Mouse (Mus musculus) embryonic facial prominence, embryonic 12.5 days (tissue): Measurements from ENCODE around the gene Ccdc89. TPM values are rescaled to one million over a fixed set of nuclear protein-coding genes. Genes with fewer than 3 reads are reported as not detected.

Experiments
- ATAC-seq: fragments of 200-750 bp; cut with Nextera tagmentation; 2 replicates; pipeline ENCODE4 v1.8.0; 2017; ENCODE audit not compliant: insufficient number of reproducible peaks, insufficient read depth, low FRiP score, low TSS enrichment
- H3K27ac ChIP-seq: fragments of 300-500 bp; sonication (generic); 2 replicates; pipeline ENCODE4 v1.5.1; 2016; ENCODE audit warnings: mild to moderate bottlenecking
- H3K27me3 ChIP-seq: fragments of 300-500 bp; sonication (generic); 2 replicates; pipeline ENCODE4 v1.6.1; 2016; ENCODE audit warnings: mild to moderate bottlenecking, moderate library complexity
- H3K36me3 ChIP-seq: fragments of 300-500 bp; sonication (generic); 2 replicates; pipeline ENCODE4 v1.6.1; 2016; ENCODE audit warnings: mild to moderate bottlenecking
- H3K4me1 ChIP-seq: fragments of 300-500 bp; sonication (generic); 2 replicates; pipeline ENCODE4 v1.6.1; 2016
- H3K4me2 ChIP-seq: fragments of 300-500 bp; sonication (generic); replicated peaks from 2 replicates; pipeline ENCODE4 v1.6.1; 2016; ENCODE audit warnings: mild to moderate bottlenecking, moderate library complexity
- H3K4me3 ChIP-seq: fragments of 300-500 bp; sonication (generic); 2 replicates; pipeline ENCODE4 v1.5.1; 2016; ENCODE audit warnings: mild to moderate bottlenecking
- H3K9ac ChIP-seq: fragments of 300-500 bp; sonication (generic); 2 replicates; pipeline ENCODE4 v1.6.1; 2016; ENCODE audit warnings: mild to moderate bottlenecking, moderate library complexity
- H3K9me3 ChIP-seq: fragments of 300-500 bp; sonication (generic); 2 replicates; pipeline ENCODE4 v1.6.1; 2016; ENCODE audit warnings: mild to moderate bottlenecking, moderate library complexity
- WGBS: fragments of 180-500 bp; shearing (Covaris S2); methylation state at CpG from one replicate; pipeline ENCODE4 v1.1.7; 2016; 5-methylcytosine and 5-hydroxymethylcytosine counted together
- polyA plus RNA-seq: library from polyadenylated mRNA; unstranded; fragments of >200 nt; fragmentation: Nextera tagmentation; extraction: Ambion mirVana; gene quantifications from 2 replicates; pipeline ENCODE4 v1.2.1, GENCODE M21; 2016

Ccdc89 gene
- polyA plus RNA-seq: 2.2 and 2.7 TPM in 2 replicates

- 20% methylated on average over 29 of the region's 29 CpGs for WGBS
- no peaks in the 10 kb centered on the region for H3K36me3 ChIP-seq
- peak within 1 kb of the TSS; percentile 43; the same call in 1 of the 2 replicates for H3K9ac ChIP-seq
- no peaks in the 10 kb centered on the region for H3K27me3 ChIP-seq
- H3K9me3 ChIP-seq: no peaks in the 10 kb centered on the region
- peak; percentile 100 for ATAC-seq
- H3K4me1 ChIP-seq: 0 out of 2 replicates have a peak, but pooled peaks cover 4% of the 10 kb centered on the region
- H3K4me2 ChIP-seq: peak within 1 kb of the TSS; percentile 62
- H3K4me3 ChIP-seq: peak within 1 kb of the TSS; percentile 34
- H3K27ac ChIP-seq: no peak within 1 kb of the TSS
These were observed at the start of gene Ccdc89 for GRCm38 (mm10) chr7:90426020-90427001. Ccdc89 (plus strand) TSS chr7:90426577.

- no peak overlapping the region for H3K9ac ChIP-seq
- H3K4me2 ChIP-seq: no peak overlapping the region
- no peaks in the 10 kb centered on the region for H3K27me3 ChIP-seq
- no peaks in the 10 kb centered on the region for H3K9me3 ChIP-seq
- peaks cover 4% of the 10 kb centered on the region; the same call in 1 of the 2 replicates for H3K4me1 ChIP-seq
- H3K36me3 ChIP-seq: no peaks in the 10 kb centered on the region
- no peak for ATAC-seq
- H3K27ac ChIP-seq: no peak overlapping the region
- 84% methylated on average over 2 of the region's 2 CpGs for WGBS
- no peak overlapping the region for H3K4me3 ChIP-seq
These were observed 42.0 kb upstream of the Ccdc89 start for GRCm38 (mm10) chr7:90384411-90384810.

GRCm38 (mm10) chr7:90386885-90387459, 39.4 kb upstream of the Ccdc89 start:
- Histone ChIP-seq H3K27me3 (no peaks in the 10 kb centered on the region), H3K4me3 (no peak overlapping the region), H3K27ac (no peak overlapping the region), H3K4me1 (peaks cover 4% of the 10 kb centered on the region; the same call in 1 of the 2 replicates), H3K4me2 (peak overlapping the region; percentile 23), H3K36me3 (no peaks in the 10 kb centered on the region), H3K9me3 (no peaks in the 10 kb centered on the region), H3K9ac (no peak overlapping the region)
- WGBS: 2% methylated on average over 8 of the region's 8 CpGs
- 0 out of 2 replicates have a peak, but pooled peaks have one; percentile 22 for ATAC-seq

- Histone ChIP-seq H3K9ac (no peak overlapping the region), H3K27me3 (no peaks in the 10 kb centered on the region), H3K4me2 (no peak overlapping the region), H3K4me3 (no peak overlapping the region), H3K27ac (no peak overlapping the region), H3K9me3 (no peaks in the 10 kb centered on the region), H3K4me1 (peaks cover 4% of the 10 kb centered on the region; the same call in 1 of the 2 replicates), H3K36me3 (no peaks in the 10 kb centered on the region)
- no peak for ATAC-seq
- WGBS: 35% methylated on average over 3 of the region's 3 CpGs
These were observed 36.6 kb upstream of the Ccdc89 start for GRCm38 (mm10) chr7:90389765-90390164.

GRCm38 (mm10) chr7:90395073-90395472, 31.3 kb upstream of the Ccdc89 start:
- 49% methylated on average over 4 of the region's 4 CpGs for WGBS
- Histone ChIP-seq H3K4me2 (no peak overlapping the region), H3K27ac (no peak overlapping the region), H3K27me3 (no peaks in the 10 kb centered on the region), H3K4me3 (no peak overlapping the region), H3K9ac (no peak overlapping the region), H3K36me3 (no peaks in the 10 kb centered on the region), H3K4me1 (no peaks in the 10 kb centered on the region), H3K9me3 (no peaks in the 10 kb centered on the region)
- no peak for ATAC-seq

- no peak for ATAC-seq
- H3K4me2 ChIP-seq: no peak overlapping the region
- H3K27me3 ChIP-seq: no peaks in the 10 kb centered on the region
- WGBS: 75% methylated on average over 5 of the region's 5 CpGs
- H3K9me3 ChIP-seq: no peaks in the 10 kb centered on the region
- no peaks in the 10 kb centered on the region for H3K36me3 ChIP-seq
- H3K9ac ChIP-seq: no peak overlapping the region
- no peak overlapping the region for H3K27ac ChIP-seq
- H3K4me1 ChIP-seq: no peaks in the 10 kb centered on the region
- H3K4me3 ChIP-seq: no peak overlapping the region
These were observed 30.4 kb upstream of the Ccdc89 start for GRCm38 (mm10) chr7:90395928-90396327.

GRCm38 (mm10) chr7:90409934-90410333, 16.4 kb upstream of the Ccdc89 start:
- H3K4me1 ChIP-seq: no peaks in the 10 kb centered on the region
- WGBS: 47% methylated on average over 3 of the region's 3 CpGs
- no peak overlapping the region for H3K4me3 ChIP-seq
- no peak overlapping the region for H3K4me2 ChIP-seq
- no peak overlapping the region for H3K27ac ChIP-seq
- H3K9ac ChIP-seq: no peak overlapping the region
- no peaks in the 10 kb centered on the region for H3K27me3 ChIP-seq
- H3K9me3 ChIP-seq: no peaks in the 10 kb centered on the region
- no peak for ATAC-seq
- no peaks in the 10 kb centered on the region for H3K36me3 ChIP-seq

GRCm38 (mm10) chr7:90427006-90427405, 629 bp downstream of the Ccdc89 start:
- H3K4me2 ChIP-seq: peak overlapping the region; percentile 62
- no peaks in the 10 kb centered on the region for H3K27me3 ChIP-seq
- H3K4me1 ChIP-seq: 0 out of 2 replicates have a peak, but pooled peaks cover 4% of the 10 kb centered on the region
- no peak for ATAC-seq
- WGBS: 63% methylated on average over 9 of the region's 9 CpGs
- H3K9ac ChIP-seq: peak overlapping the region; percentile 43; the same call in 1 of the 2 replicates
- no peaks in the 10 kb centered on the region for H3K9me3 ChIP-seq
- H3K4me3 ChIP-seq: peak overlapping the region; percentile 34; the same call in 1 of the 2 replicates
- no peak overlapping the region for H3K27ac ChIP-seq
- H3K36me3 ChIP-seq: no peaks in the 10 kb centered on the region

GRCm38 (mm10) chr7:90432221-90432620, 5.8 kb downstream of the Ccdc89 start:
- H3K4me1 ChIP-seq: 0 out of 2 replicates have a peak, but pooled peaks cover under 1% of the 10 kb centered on the region

GRCm38 (mm10) chr7:90440044-90440443, 13.7 kb downstream of the Ccdc89 start:
- no peak overlapping the region for H3K27ac ChIP-seq
- no peaks in the 10 kb centered on the region for H3K9me3 ChIP-seq
- 88% methylated on average over 4 of the region's 4 CpGs for WGBS
- no peak overlapping the region for H3K9ac ChIP-seq
- no peaks in the 10 kb centered on the region for H3K27me3 ChIP-seq
- H3K4me2 ChIP-seq: no peak overlapping the region
- ATAC-seq: no peak
- no peaks in the 10 kb centered on the region for H3K36me3 ChIP-seq
- H3K4me3 ChIP-seq: no peak overlapping the region
- no peaks in the 10 kb centered on the region for H3K4me1 ChIP-seq

More at GRCm38 (mm10) chr7:90432221-90432620, 5.8 kb downstream of the Ccdc89 start:
- no peaks in the 10 kb centered on the region for H3K27me3 ChIP-seq
- no peak overlapping the region for H3K4me2 ChIP-seq
- H3K4me3 ChIP-seq: no peak overlapping the region
- H3K36me3 ChIP-seq: no peaks in the 10 kb centered on the region
- H3K9ac ChIP-seq: no peak overlapping the region
- no peak for ATAC-seq
- no peaks in the 10 kb centered on the region for H3K9me3 ChIP-seq
- no peak overlapping the region for H3K27ac ChIP-seq

GRCm38 (mm10) chr7:90442070-90442469, 15.7 kb downstream of the Ccdc89 start:
- Histone ChIP-seq H3K27me3 (no peaks in the 10 kb centered on the region), H3K9me3 (no peaks in the 10 kb centered on the region), H3K4me2 (peak overlapping the region; percentile 43), H3K4me3 (peak overlapping the region; percentile 96), H3K9ac (peak overlapping the region; percentile 22), H3K27ac (0 out of 2 replicates have a peak overlapping the region, but pooled peaks have one; percentile 99), H3K4me1 (no peaks in the 10 kb centered on the region), H3K36me3 (no peaks in the 10 kb centered on the region)
- 15% methylated on average over 4 of the region's 4 CpGs for WGBS
- ATAC-seq: no peak
